Mouse (Mus musculus) cerebellum, postnatal 14 days (tissue): ENCODE results near the gene Olfr1366.
"Not testable (repeated sequence)": the region's sequence is repeated elsewhere in the genome, so short reads cannot be mapped to it uniquely, and the experiment has no call there.

ENCODE experiments used
- DNase-seq, 2 experiments: peaks; one replicate each; pipeline ENCODE4 v3.0.0; 2021; ENCODE audit warnings: mixed read lengths in 2 of 2

The Olfr1366 gene

GRCm38 (mm10) chr13:21542708-21543107 lies at the start of gene Olfr1366:
Olfr1366 (minus strand) TSS chr13:21542808.
- no peak for DNase-seq

GRCm38 (mm10) chr13:21591618-21592017 lies 49.0 kb upstream of the Olfr1366 start:
- DNase-seq: no peak

- DNase-seq: no peak
These were observed 39.1 kb upstream of the Olfr1366 start, which contains the start of gene Olfr1364 for GRCm38 (mm10) chr13:21581659-21582058. Olfr1364 (minus strand) TSS chr13:21581759.

- no peak for DNase-seq
These were observed 17.2 kb upstream of the Olfr1366 start, which contains the start of gene Olfr1535 for GRCm38 (mm10) chr13:21559793-21560192. Olfr1535 (minus strand) TSS chr13:21559893.

GRCm38 (mm10) chr13:21550416-21551110 lies 8.0 kb upstream of the Olfr1366 start:
- DNase-seq: no peak

- DNase-seq: no peak
These were observed 6.9 kb upstream of the Olfr1366 start for GRCm38 (mm10) chr13:21549487-21549886.

- DNase-seq: peak; percentile 88 to 93
These were observed 11.8 kb downstream of the Olfr1366 start, which contains the start of gene Zkscan8 for GRCm38 (mm10) chr13:21530781-21531201. Zkscan8 (minus strand) TSS chr13:21531120.

- no peak for DNase-seq
These were observed 12.5 kb downstream of the Olfr1366 start for GRCm38 (mm10) chr13:21530136-21530535.

GRCm38 (mm10) chr13:21506221-21506649 lies 36.4 kb downstream of the Olfr1366 start:
- DNase-seq: peak; percentile 85 to 88

GRCm38 (mm10) chr13:21502296-21502695 lies 40.3 kb downstream of the Olfr1366 start:
- no peak for DNase-seq

GRCm38 (mm10) chr13:21501182-21501581 lies 41.4 kb downstream of the Olfr1366 start, which contains the start of gene Gm11273:
Gm11273 (minus strand) TSS chr13:21501418.
- DNase-seq: not testable (repeated sequence)

- DNase-seq: peak; percentile 7 to 36
These were observed 47.5 kb downstream of the Olfr1366 start, which contains the start of gene AK157302 for GRCm38 (mm10) chr13:21495080-21495479. AK157302 (plus strand) TSS chr13:21495223.

- DNase-seq: no peak
These were observed 49.8 kb downstream of the Olfr1366 start for GRCm38 (mm10) chr13:21492847-21493246.

GRCm38 (mm10) chr13:21486881-21487280 lies 55.7 kb downstream of the Olfr1366 start:
- no peak for DNase-seq
